ENCODE assay signal across 8 mouse cellular contexts in genomic region chr8:105565401-105565881, GRCm38 (mm10). TPM values are rescaled to one million over a fixed set of nuclear protein-coding genes. Genes with fewer than 3 reads are reported as not detected.
A peak's percentile ranks its signal among the peaks of the same experiment; 100 is the strongest.
DNase-seq lines count a peak whose midpoint lies in the region; ATAC-seq lines count a peak whose summit lies in the region.

No protein-coding gene starts in this region.

- peak overlapping the region; percentile 89 for H3K27ac ChIP-seq in hindbrain, embryonic 10.5 days
- peak overlapping the region; percentile 89 for H3K27ac ChIP-seq in liver, embryonic 16.5 days (ENCODE audit: low read length)
- H3K27ac ChIP-seq in stomach, embryonic 15.5 days = peak overlapping the region; percentile 70

- no peaks in the 10 kb centered on the region for H3K36me3 ChIP-seq in hindbrain, embryonic 10.5 days
- H3K36me3 ChIP-seq in liver, embryonic 16.5 days (ENCODE audit: control insufficient read depth, insufficient read depth) = no peaks in the 10 kb centered on the region
- H3K36me3 ChIP-seq in stomach, embryonic 15.5 days = no peaks in the 10 kb centered on the region

- H3K4me1 ChIP-seq in hindbrain, embryonic 10.5 days (replicated peaks) = peaks cover 37% of the 10 kb centered on the region
- H3K4me1 ChIP-seq in liver, embryonic 16.5 days (ENCODE audit: control insufficient read depth, low read depth, low read length) = peaks cover 22% of the 10 kb centered on the region
- peaks cover 24% of the 10 kb centered on the region for H3K4me1 ChIP-seq in stomach, embryonic 15.5 days

- H3K9me3 ChIP-seq in hindbrain, embryonic 10.5 days = no peaks in the 10 kb centered on the region
- no peaks in the 10 kb centered on the region for H3K9me3 ChIP-seq in liver, embryonic 16.5 days (replicated peaks; ENCODE audit: control insufficient read depth, low read length)
- H3K9me3 ChIP-seq in stomach, embryonic 15.5 days = no peaks in the 10 kb centered on the region

- peak; percentile 48 to 60 for DNase-seq in frontal cortex, postnatal 36 days (ENCODE audit: low spot score in 2 of 2)
- DNase-seq in frontal cortex, adult 2 months (ENCODE audit: extremely low spot score in 1 of 2, low spot score in 1 of 2) = no peak
- peak; percentile 73 for DNase-seq in thymus, postnatal 14 days
- no peak for DNase-seq in thymus, postnatal 36 days
- no peak for DNase-seq in hindbrain, embryonic 10.5 days (ENCODE audit: low spot score)
- no peak for DNase-seq in spleen, adult 12 weeks (ENCODE audit: low spot score)

- ATAC-seq in liver, embryonic 16.5 days (ENCODE audit: low read depth) = peak; percentile 33
- ATAC-seq in stomach, embryonic 15.5 days (ENCODE audit: insufficient read depth, low FRiP score, low read depth) = peak; percentile 61

- H3K4me3 ChIP-seq in hindbrain, embryonic 10.5 days = peak overlapping the region; percentile 94
- H3K4me3 ChIP-seq in liver, embryonic 16.5 days (ENCODE audit: low read depth, low read length) = peak overlapping the region; percentile 94
- H3K4me3 ChIP-seq in stomach, embryonic 15.5 days (replicated peaks) = peak overlapping the region; percentile 85

- H3K4me2 ChIP-seq in liver, embryonic 16.5 days (ENCODE audit: low read depth, low read length) = peak overlapping the region; percentile 79
- peak overlapping the region; percentile 89 for H3K4me2 ChIP-seq in stomach, embryonic 15.5 days

- WGBS in hindbrain, embryonic 10.5 days = under 1% methylated on average over 31 of the region's 31 CpGs
- WGBS in liver, embryonic 16.5 days (ENCODE audit: insufficient replicate concordance) = under 1% methylated on average over 31 of the region's 31 CpGs
- under 1% methylated on average over 31 of the region's 31 CpGs for WGBS in stomach, embryonic 15.5 days

- peaks cover 11% of the 10 kb centered on the region for H3K27me3 ChIP-seq in hindbrain, embryonic 10.5 days (ENCODE audit: insufficient read depth, poor library complexity, severe bottlenecking)
- H3K27me3 ChIP-seq in liver, embryonic 16.5 days (ENCODE audit: control insufficient read depth, insufficient read depth, low read depth, low read length) = no peaks in the 10 kb centered on the region
- no peaks in the 10 kb centered on the region for H3K27me3 ChIP-seq in stomach, embryonic 15.5 days (replicated peaks)

- H3K9ac ChIP-seq in liver, embryonic 16.5 days (ENCODE audit: low read depth, low read length) = peak overlapping the region; percentile 97
- peak overlapping the region; percentile 80 for H3K9ac ChIP-seq in stomach, embryonic 15.5 days

RNA-seq across cellular contexts. Expression of gene Atp6v0d1, which starts 0.4 kb away (rescaled TPM):
- polyA plus RNA-seq in frontal cortex, adult 2 months (2012; rRNA removed) = 334 and 339 TPM in 2 replicates
- 90.8 and 119 TPM in 2 replicates for polyA plus RNA-seq in hindbrain, embryonic 10.5 days (2016; fragmentation: Nextera tagmentation; extraction: Ambion mirVana)
- polyA plus RNA-seq in liver, embryonic 16.5 days (2015; fragmentation: Nextera tagmentation; extraction: Ambion mirVana) = 51.0 and 54.0 TPM in 2 replicates
- polyA plus RNA-seq in stomach, embryonic 15.5 days (2015; fragmentation: Nextera tagmentation; extraction: Ambion mirVana) = 73.2 and 75.8 TPM in 2 replicates

RNA-seq across cellular contexts. Expression of gene Ripor1, which starts 39.6 kb away (rescaled TPM):
- 52.0 and 52.1 TPM in 2 replicates for polyA plus RNA-seq in frontal cortex, adult 2 months (2012; rRNA removed)
- 17.7 and 23.7 TPM in 2 replicates for polyA plus RNA-seq in hindbrain, embryonic 10.5 days (2016; fragmentation: Nextera tagmentation; extraction: Ambion mirVana)
- 7.3 and 8.3 TPM in 2 replicates for polyA plus RNA-seq in liver, embryonic 16.5 days (2015; fragmentation: Nextera tagmentation; extraction: Ambion mirVana)
- polyA plus RNA-seq in stomach, embryonic 15.5 days (2015; fragmentation: Nextera tagmentation; extraction: Ambion mirVana) = 21.0 and 23.4 TPM in 2 replicates

RNA-seq across cellular contexts. Expression of gene Hsd11b2, which starts 46.9 kb away (rescaled TPM):
- 0.21 and 0.22 TPM in 2 replicates for polyA plus RNA-seq in frontal cortex, adult 2 months (2012; rRNA removed)
- polyA plus RNA-seq in hindbrain, embryonic 10.5 days (2016; fragmentation: Nextera tagmentation; extraction: Ambion mirVana) = 24.1 and 36.7 TPM in 2 replicates
- 0.34 and 0.66 TPM in 2 replicates for polyA plus RNA-seq in liver, embryonic 16.5 days (2015; fragmentation: Nextera tagmentation; extraction: Ambion mirVana)
- polyA plus RNA-seq in stomach, embryonic 15.5 days (2015; fragmentation: Nextera tagmentation; extraction: Ambion mirVana) = 2.5 and 2.7 TPM in 2 replicates

Comparison
In these comparisons a context has a peak if more than half of its experiments do, and no peak if none do; other contexts are left out.
1. DNase-seq: peak in frontal cortex, postnatal 36 days (2 of 2) and thymus, postnatal 14 days (single experiment); none in frontal cortex, adult 2 months (0 of 2), thymus, postnatal 36 days (0 of 2), hindbrain, embryonic 10.5 days (single experiment) and spleen, adult 12 weeks (single experiment).
2. Peak in every context shown above with its lines, with median percentiles within 50 percentile points of each other: H3K27ac ChIP-seq and H3K4me3 ChIP-seq.